Mouse (Mus musculus) E14TG2a.4 (cell line): ENCODE measurements around the gene Trim72.
A peak's percentile ranks its signal among the peaks of the same experiment; 100 is the strongest.

Source experiments
- H3K27me3 ChIP-seq: 2 replicates; pipeline ENCODE4 v1.6.1; 2014; ENCODE audit warnings: low read length, control low read depth; ENCODE audit not compliant: insufficient read depth
- H3K36me3 ChIP-seq: 2 replicates; pipeline ENCODE4 v1.6.1; 2014; ENCODE audit warnings: low read length, control low read depth; ENCODE audit not compliant: insufficient read depth
- H3K4me1 ChIP-seq: replicated peaks from 2 replicates; pipeline ENCODE4 v1.6.1; 2014; ENCODE audit warnings: low read depth, low read length, control low read depth
- H3K4me3 ChIP-seq: replicated peaks from 2 replicates; pipeline ENCODE4 v1.5.1; 2014; ENCODE audit warnings: mild to moderate bottlenecking, low read length
- H3K9me3 ChIP-seq: 2 replicates; pipeline ENCODE4 v1.6.1; 2014; ENCODE audit warnings: low read length, control low read depth
- CTCF ChIP-seq: conservative IDR thresholded peaks from 2 replicates; pipeline ENCODE4 v1.5.1; 2014; ENCODE audit warnings: low read length
- NANOG ChIP-seq: IDR thresholded peaks from 2 replicates; pipeline ENCODE4 v1.6.1; 2014; ENCODE audit warnings: borderline replicate concordance, low read length, mixed read lengths
- POU5F1 ChIP-seq: IDR thresholded peaks from 2 replicates; pipeline ENCODE4 v1.6.1; 2014; ENCODE audit warnings: low read length, borderline replicate concordance

Gene Trim72

DNA sequence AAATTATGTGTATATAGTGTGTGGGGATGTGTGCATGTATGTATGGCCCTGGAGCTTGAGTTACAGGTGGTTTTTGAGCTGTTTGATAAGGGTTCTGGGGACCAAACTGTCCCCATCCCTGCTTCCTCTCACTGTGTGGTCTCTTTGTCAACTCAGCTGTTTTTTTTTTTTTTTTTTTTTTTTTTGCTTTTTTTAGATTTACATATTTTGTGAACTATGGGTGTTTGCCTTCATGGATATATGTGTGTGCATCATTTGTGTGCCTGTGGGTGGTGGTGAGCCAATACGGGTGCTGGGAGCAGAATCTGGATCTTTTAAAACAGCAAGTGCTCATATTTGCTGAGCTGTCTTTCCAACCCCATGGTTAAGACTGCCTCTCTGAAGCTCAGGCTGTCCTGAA lies 14.8 kb upstream of the Trim72 start:
- peaks cover 55% of the 10 kb centered on the region for H3K4me1 ChIP-seq
- TF ChIP-seq CTCF, result no peak
- no peak for TF ChIP-seq POU5F1
- TF ChIP-seq NANOG, result no peak
- peaks cover 90% of the 10 kb centered on the region for H3K36me3 ChIP-seq

DNA sequence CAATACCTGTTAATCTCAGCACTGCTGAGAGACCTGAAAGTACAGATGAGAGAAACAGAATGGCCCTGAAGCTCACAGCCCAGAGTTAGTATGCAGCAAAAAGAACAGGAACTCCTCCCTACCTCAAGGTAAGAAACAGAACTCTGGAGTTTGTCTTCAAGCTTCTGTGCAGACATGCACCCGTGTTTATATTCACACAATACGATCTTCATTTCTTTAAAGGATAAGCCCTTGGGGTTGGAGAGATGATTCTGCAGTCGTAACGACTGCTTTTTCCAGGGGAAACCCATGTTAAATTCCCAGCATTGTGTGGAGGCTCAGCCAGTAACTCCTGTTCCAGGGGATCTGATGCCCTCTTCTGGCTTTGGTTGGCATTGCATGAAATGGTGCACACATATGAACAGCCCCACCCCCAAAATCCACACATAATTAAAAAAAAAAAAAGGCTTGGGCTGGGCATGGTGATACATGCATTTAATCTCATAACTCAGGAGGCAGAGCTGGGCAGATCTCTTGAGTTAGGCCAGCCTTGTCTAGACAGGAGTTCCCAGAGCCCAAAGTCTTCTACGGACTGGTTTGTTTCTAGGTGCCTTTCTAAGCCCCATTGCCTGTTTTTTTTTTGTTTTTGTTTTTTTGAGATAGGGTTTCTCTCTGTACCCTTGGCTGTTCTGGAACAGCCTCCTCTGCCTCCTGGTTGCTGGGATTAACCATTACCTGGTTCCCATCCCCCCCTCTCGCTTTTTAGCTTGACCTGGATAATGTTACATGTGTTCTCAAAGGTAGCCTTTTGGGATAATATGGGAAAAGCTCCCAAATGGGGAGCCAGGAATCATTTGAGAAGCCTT lies 11.9 kb upstream of the Trim72 start:
- TF ChIP-seq NANOG, result no peak
- no peak for TF ChIP-seq POU5F1
- TF ChIP-seq CTCF, result peak; percentile 80
- Histone ChIP-seq H3K4me3 (peak overlapping the region; percentile 78), H3K27me3 (no peaks in the 10 kb centered on the region), H3K36me3 (peaks cover 61% of the 10 kb centered on the region), H3K4me1 (peaks cover 66% of the 10 kb centered on the region), H3K9me3 (no peaks in the 10 kb centered on the region)

More for the DNA sequence above, 14.8 kb upstream of the Trim72 start:
- Histone ChIP-seq H3K4me3 (no peak overlapping the region), H3K27me3 (no peaks in the 10 kb centered on the region), H3K9me3 (no peaks in the 10 kb centered on the region)

- Histone ChIP-seq H3K27me3 (no peaks in the 10 kb centered on the region), H3K4me3 (peak overlapping the region; percentile 78), H3K9me3 (no peaks in the 10 kb centered on the region), H3K4me1 (peaks cover 62% of the 10 kb centered on the region), H3K36me3 (peaks cover 56% of the 10 kb centered on the region)
- TF ChIP-seq POU5F1 (no peak), NANOG (no peak), CTCF (no peak)
These were observed 11.0 kb upstream of the Trim72 start for GRCm38 (mm10) chr7:127992488-127993340.

DNA sequence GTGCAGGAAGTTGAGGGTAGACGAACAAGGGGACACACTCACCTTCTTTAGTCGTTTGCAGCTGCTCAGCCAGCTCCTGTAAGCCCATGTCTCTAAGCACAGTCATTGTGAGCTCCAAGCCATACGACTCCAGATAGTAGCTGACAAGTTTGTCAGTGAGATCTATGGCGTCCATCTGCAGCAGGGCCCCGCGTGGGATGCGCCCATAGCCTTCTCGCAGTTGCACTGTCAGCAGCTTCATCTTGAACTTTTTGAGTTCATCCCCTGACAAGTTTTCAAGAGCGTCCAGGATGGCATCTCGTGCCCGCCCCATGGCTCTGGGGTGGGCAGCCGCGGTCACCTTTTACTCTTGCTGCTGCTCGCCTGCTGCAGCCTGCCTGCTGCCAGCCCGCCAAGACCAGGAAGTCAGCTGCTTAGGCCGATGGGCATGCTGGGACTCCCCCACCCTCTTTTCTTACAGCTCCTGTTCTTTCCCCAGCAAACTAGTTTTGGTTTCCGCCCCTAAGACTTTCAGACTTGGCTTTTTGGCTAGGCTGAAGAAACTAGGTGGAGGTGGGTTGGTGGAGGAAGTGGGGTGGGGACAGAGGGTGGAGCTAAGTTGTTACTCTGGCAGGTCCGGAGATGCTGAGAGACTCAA lies 10.3 kb upstream of the Trim72 start, which contains the start of gene Pycard:
Gene Pycard (minus strand): TSS at position 527 of the 637 bp plus-strand sequence.
- TF ChIP-seq CTCF, result no peak
- no peak for TF ChIP-seq NANOG
- no peak for TF ChIP-seq POU5F1
- H3K36me3 ChIP-seq, result peaks cover 48% of the 10 kb centered on the region
- peak within 1 kb of the TSS; percentile 78 for H3K4me3 ChIP-seq
- peaks cover 60% of the 10 kb centered on the region for H3K4me1 ChIP-seq
- H3K27me3 ChIP-seq, result no peaks in the 10 kb centered on the region
- H3K9me3 ChIP-seq, result no peaks in the 10 kb centered on the region

- peaks cover 4% of the 10 kb centered on the region for H3K27me3 ChIP-seq
- no peaks in the 10 kb centered on the region for H3K9me3 ChIP-seq
- H3K4me3 ChIP-seq, result no peak overlapping the region
- H3K4me1 ChIP-seq, result peaks cover 23% of the 10 kb centered on the region
- TF ChIP-seq NANOG (no peak), POU5F1 (no peak), CTCF (no peak)
- H3K36me3 ChIP-seq, result 0 out of 2 replicates have a peak, but pooled peaks cover 3% of the 10 kb centered on the region
These were observed 4.3 kb upstream of the Trim72 start for GRCm38 (mm10) chr7:127999436-127999835.

- H3K36me3 ChIP-seq, result 0 out of 2 replicates have a peak, but pooled peaks cover 3% of the 10 kb centered on the region
- H3K4me1 ChIP-seq, result peaks cover 26% of the 10 kb centered on the region
- TF ChIP-seq NANOG, result no peak
- no peak for TF ChIP-seq CTCF
- no peaks in the 10 kb centered on the region for H3K9me3 ChIP-seq
- peaks cover 4% of the 10 kb centered on the region for H3K27me3 ChIP-seq
- no peak overlapping the region for H3K4me3 ChIP-seq
These were observed 3.4 kb upstream of the Trim72 start for GRCm38 (mm10) chr7:128000068-128000950.

GRCm38 (mm10) chr7:128003098-128003497 lies 651 bp upstream of the Trim72 start:
- Histone ChIP-seq H3K4me3 (no peak overlapping the region), H3K36me3 (peaks cover 6% of the 10 kb centered on the region; the same call in 1 of the 2 replicates), H3K27me3 (peaks cover 20% of the 10 kb centered on the region), H3K9me3 (no peaks in the 10 kb centered on the region), H3K4me1 (peaks cover 38% of the 10 kb centered on the region)
- no peak for TF ChIP-seq NANOG
- TF ChIP-seq POU5F1, result no peak
- TF ChIP-seq CTCF, result no peak
